Mouse (Mus musculus): ENCODE measurements at regions not wholly inside any gene's neighbourhood (a gene's known extent, or its start where the extent isn't known, plus 50 kb on each side); places are given as distances from the start of the nearest gene placed in this dataset.
"Not testable (repeated sequence)": the region's sequence is repeated elsewhere in the genome, so short reads cannot be mapped to it uniquely, and the experiment has no call there.

- DNase-seq (ENCODE audit: low spot score in 2 of 2), result no peak
Observed at GRCm38 (mm10) chr3:11323101-11323500, 987.6 kb upstream of the Gm38303 start.

- DNase-seq (ENCODE audit: low spot score in 2 of 2), result peak in 1 of 2 experiments; percentile 8
Observed at GRCm38 (mm10) chr3:11293001-11293400, 957.5 kb upstream of the Gm38303 start.

- DNase-seq (ENCODE audit: low spot score in 2 of 2), result peak in 1 of 2 experiments; percentile 27
Observed at GRCm38 (mm10) chr3:11261052-11261451, 925.6 kb upstream of the Gm38303 start.

- no peak for DNase-seq (ENCODE audit: low spot score in 2 of 2)
Observed at GRCm38 (mm10) chr3:11213996-11214395, 878.5 kb upstream of the Gm38303 start.

DNA sequence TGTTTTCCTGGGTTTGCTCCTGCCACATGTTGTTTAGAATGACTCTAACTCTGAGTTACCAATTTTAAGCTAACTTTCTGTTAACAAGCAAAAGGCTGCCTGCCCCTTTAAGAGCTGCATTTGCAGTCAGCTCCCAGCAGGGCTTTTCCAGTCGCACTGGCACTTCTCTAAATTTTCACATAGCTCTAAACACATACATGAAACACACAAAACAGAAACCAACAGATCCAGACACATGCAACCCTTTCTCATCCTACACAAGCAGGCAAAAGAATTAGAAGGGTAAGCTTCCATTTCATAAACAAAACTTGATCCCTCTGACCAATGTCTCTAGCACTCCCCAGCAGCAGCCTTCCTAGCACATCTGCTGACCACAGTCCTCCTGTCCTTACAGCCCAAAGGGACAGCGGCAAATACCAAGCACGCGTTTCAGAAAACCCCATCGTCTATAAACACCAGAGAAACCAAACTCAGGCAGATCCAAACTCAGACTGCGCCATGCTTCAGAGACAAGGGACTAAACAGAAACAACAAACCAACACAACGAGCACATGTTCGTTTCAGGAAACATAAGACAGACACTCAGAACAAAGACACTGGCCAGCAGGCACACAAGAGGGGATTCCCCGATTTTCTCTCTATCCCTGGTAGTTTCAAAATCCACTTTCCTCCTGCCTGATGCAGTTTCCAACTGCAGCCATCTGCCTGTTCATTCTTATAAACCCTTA lies 877.6 kb upstream of the Gm38303 start:
- DNase-seq (ENCODE audit: low spot score in 2 of 2), result not testable (repeated sequence)

- DNase-seq (ENCODE audit: low spot score in 2 of 2), result not testable (repeated sequence)
Observed at GRCm38 (mm10) chr3:11212290-11212912, 876.9 kb upstream of the Gm38303 start.

DNA sequence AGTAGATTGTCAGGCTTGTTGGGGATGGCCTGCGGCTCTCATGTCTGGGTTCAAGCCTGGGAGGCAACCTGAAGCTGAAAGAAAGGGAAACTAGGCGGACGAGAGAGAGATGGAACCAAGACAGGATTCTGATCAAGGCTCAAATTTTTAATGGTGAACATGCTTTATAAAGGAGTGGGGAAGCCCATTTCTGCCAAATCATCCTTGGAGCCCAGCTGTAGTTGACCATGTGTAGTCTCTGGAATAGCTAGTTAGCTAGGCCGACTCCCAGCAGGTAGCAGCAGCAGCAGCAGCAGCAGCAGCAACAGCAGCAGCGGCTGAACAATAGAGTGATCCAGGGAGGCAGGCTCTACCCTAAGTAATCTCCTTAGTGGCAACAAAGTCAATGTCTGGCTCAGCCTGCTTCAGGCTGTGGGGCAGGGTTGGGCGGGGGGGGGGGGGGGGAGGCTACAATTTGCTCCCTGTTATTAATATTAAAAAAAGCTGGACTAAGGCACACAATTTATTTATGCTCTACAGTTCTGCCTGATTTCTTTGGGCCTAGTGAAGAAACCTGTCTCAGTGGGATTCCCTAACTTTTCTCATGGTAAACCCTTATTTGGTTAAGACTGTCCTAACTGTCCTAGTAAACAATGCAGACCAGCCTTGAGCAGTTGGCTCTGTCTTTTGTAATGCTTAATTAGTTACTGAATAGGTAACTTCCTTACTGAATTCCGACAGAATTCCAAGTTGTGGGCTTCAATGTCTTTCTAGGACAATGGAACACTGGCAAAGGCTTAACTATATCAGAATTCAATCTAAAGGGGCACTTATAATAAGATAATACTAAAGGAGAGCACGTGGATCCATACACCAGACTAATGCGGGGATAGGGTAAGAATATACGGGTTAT lies 875.7 kb upstream of the Gm38303 start:
- DNase-seq (ENCODE audit: low spot score in 2 of 2), result not testable (repeated sequence)

GRCm38 (mm10) chr3:11174002-11174401 lies 838.5 kb upstream of the Gm38303 start:
- DNase-seq (ENCODE audit: low spot score in 2 of 2), result no peak

- peak; percentile 2 to 38 for DNase-seq (ENCODE audit: low spot score in 2 of 2)
Observed at GRCm38 (mm10) chr3:11155350-11155749, 819.9 kb upstream of the Gm38303 start.
